Mouse (Mus musculus): ENCODE results near the gene Tmbim6.

The Tmbim6 gene

GRCm38 (mm10) chr15:99449131-99449750 is 56.6 kb downstream of the Tmbim6 start:
- no peak for DNase-seq (ENCODE audit: low read depth in 2 of 2, low spot score in 2 of 2)

- no peak for DNase-seq (ENCODE audit: low read depth in 2 of 2, low spot score in 2 of 2)
Measured at GRCm38 (mm10) chr15:99449751-99450280, 57.1 kb downstream of the Tmbim6 start.

GRCm38 (mm10) chr15:99453153-99453900 is 60.6 kb downstream of the Tmbim6 start:
- no peak for DNase-seq (ENCODE audit: low read depth in 2 of 2, low spot score in 2 of 2)

DNA sequence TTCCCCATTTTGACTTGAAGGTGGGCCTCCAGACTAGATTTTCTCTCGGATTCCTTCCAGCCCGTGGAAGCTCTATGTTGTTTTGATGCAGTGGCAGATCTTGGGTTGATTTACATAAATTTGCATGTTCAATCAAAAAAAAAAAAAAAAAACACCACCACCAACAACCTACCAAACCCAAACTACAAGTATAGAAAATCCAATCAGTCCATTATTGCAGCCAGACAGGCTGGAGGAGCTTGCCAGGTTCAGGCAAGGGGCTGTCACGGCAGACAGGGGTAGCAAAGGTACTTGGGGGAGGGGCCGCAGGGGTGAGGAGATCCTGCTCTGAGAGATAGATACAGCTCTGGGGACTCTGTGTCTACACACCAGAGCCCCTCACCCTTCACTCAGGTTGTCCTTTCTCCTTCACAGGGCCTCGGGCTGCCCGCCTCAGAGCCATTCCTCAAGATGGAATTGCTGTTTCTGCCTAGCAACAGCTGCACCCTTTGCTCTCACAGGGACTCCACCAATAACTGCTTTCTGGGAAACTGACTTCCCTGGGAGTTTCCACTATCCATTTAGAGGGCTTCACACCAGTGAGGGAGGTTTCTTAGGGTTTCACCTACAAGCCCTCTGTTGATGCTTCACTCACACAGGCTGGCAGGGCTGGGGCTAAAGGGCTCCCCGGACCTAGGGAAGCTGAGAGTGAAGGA is 62.0 kb downstream of the Tmbim6 start:
- no peak for DNase-seq (ENCODE audit: low read depth in 2 of 2, low spot score in 2 of 2)

- DNase-seq (ENCODE audit: low read depth in 2 of 2, low spot score in 2 of 2) = no peak
Measured at GRCm38 (mm10) chr15:99455415-99455814, 62.7 kb downstream of the Tmbim6 start.

- no peak for DNase-seq (ENCODE audit: low read depth in 2 of 2, low spot score in 2 of 2)
Measured at GRCm38 (mm10) chr15:99456338-99456962, 63.8 kb downstream of the Tmbim6 start.

GRCm38 (mm10) chr15:99456963-99457605 is 64.4 kb downstream of the Tmbim6 start:
- peak in 1 of 2 experiments; percentile 23 for DNase-seq (ENCODE audit: low read depth in 2 of 2, low spot score in 2 of 2)

DNA sequence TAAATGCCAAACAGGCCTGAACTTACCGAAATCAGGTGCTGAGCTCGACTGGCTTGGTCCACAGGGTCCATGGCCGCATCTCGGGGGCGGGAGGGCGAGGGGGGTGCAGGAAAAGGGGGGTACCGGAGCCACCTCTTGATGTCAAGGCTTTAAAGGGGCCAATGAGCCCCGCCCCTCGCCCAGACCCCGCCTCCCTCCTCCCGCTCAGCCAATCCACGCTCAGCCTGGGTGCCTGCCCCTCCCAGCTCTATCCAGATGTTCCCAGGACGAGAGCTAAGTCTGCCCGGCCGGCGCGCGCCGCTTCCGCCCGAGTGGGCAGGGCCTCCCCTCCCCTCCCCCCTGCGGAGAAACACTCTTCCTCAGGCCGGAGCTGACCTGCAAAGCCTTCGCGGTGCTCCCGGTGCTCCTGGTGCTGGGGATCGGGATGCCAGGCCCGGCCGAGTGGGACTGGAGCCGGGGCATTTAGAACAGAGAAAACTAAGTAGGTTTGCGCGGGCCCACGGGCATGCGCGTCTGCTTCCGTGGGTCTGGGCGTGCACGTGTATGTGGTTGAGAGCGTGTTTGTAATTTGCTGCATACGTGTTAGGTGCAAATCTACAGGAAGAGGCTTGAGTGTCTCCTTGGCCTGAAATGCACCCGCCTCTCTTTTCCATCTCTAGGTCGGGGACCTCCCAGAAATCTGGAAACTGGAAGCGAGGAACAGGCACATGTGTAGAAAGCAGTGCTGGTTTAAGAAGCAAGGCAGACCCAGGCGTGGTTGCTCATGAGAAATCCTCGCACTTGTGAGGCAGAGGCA is 65.1 kb downstream of the Tmbim6 start, which contains the start of gene Nckap5l:
Gene Nckap5l, minus strand, starts transcription at position 143 of the 796 bp plus-strand sequence.
- DNase-seq (ENCODE audit: low read depth in 2 of 2, low spot score in 2 of 2) = peak; percentile 86 to 93
